16 mouse cellular contexts compared by ENCODE assay signal in the genomic region with DNA sequence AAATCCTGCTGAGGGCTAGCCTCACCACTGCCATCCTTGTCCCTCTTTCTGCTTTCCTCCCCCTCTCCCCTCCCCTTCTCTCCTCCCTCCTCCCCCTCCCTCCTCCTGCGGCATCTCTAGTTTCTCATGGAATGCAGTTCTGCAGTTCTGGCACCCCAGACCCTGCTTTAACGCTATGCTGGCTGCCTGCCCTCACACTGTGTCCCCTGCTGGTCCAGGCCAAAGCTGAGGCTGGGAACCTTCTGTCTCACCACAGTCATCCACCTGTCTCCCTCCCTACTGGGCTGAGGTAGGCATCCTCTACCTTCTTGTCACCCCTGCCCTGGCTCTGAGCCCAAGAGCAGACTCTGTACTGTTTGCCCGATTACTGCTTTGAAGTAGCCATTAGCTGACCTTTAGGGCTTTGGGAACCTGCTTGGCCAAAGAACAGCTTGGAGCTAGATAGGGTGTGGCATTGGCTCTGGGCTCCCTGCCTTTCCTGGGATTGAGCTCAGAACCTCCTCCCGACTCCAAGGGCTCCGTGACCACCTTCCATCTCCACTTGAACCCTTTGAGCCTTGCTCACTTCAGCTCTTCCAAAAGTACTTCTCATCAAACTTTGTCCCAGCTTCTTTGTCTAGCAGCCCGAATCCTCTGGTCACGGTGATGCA. TPM values are rescaled to one million over a fixed set of nuclear protein-coding genes. Genes with fewer than 3 reads are reported as not detected.
A peak's percentile ranks its signal among the peaks of the same experiment; 100 is the strongest.
DNase-seq lines count a peak whose midpoint lies in the region; ATAC-seq and TF ChIP-seq lines count a peak whose summit lies in the region.
"Had no signal": no experiment of that assay in that cellular context is flagged by ENCODE, and none has a peak within 500 bp of the region (broad histone marks: within the 10 kb centered on the region; RNA-seq: fewer than 3 reads in every experiment).

No protein-coding gene starts in this region.

- TF ChIP-seq POLR2A in thymus, adult 2 months (IDR thresholded peaks at IDR 0.05; ENCODE audit: control insufficient read depth, extremely low read depth, insufficient read depth, low read length, poor library complexity), result no peak

- no peak overlapping the region for H3K9ac ChIP-seq in hindbrain, embryonic 14.5 days
- H3K9ac ChIP-seq: heart, embryonic 12.5 days; hindbrain, embryonic 13.5 days; neural tube, embryonic 15.5 days had no signal

- H3K4me1 ChIP-seq in thymus, adult 2 months (replicated peaks; ENCODE audit: control insufficient read depth, insufficient read depth, low read length), result peaks cover 92% of the 10 kb centered on the region
- H3K4me1 ChIP-seq in hindbrain, embryonic 14.5 days (replicated peaks; ENCODE audit: control insufficient read depth, insufficient read depth, low read length), result peaks cover 36% of the 10 kb centered on the region

- no peak for TF ChIP-seq CTCF in thymus, adult 2 months (IDR thresholded peaks at IDR 0.05; ENCODE audit: borderline replicate concordance, control insufficient read depth, extremely low read depth, insufficient read depth, low read length, poor library complexity)

- no peak overlapping the region for H3K27ac ChIP-seq in thymus, adult 2 months (ENCODE audit: control insufficient read depth, insufficient read depth, low read length)
- no peak overlapping the region for H3K27ac ChIP-seq in hindbrain, embryonic 14.5 days
- H3K27ac ChIP-seq: neural tube, embryonic 15.5 days had no signal

- intact Hi-C loops in heart, postnatal 25 days (cut with DNase I), result no loop called here

- H3K4me3 ChIP-seq in thymus, adult 2 months (ENCODE audit: control insufficient read depth, insufficient read depth, low read length), result no peak overlapping the region
- no peak overlapping the region for H3K4me3 ChIP-seq in hindbrain, embryonic 14.5 days (replicated peaks; ENCODE audit: low read length)
- H3K4me3 ChIP-seq: heart, embryonic 12.5 days; hindbrain, embryonic 13.5 days; neural tube, embryonic 15.5 days had no signal

- no peaks in the 10 kb centered on the region for H3K36me3 ChIP-seq in thymus, adult 2 months (ENCODE audit: control insufficient read depth, insufficient read depth, low read length)
- H3K36me3 ChIP-seq in hindbrain, embryonic 14.5 days (replicated peaks; ENCODE audit: control insufficient read depth, insufficient read depth), result no peaks in the 10 kb centered on the region
- H3K36me3 ChIP-seq: heart, embryonic 12.5 days; hindbrain, embryonic 13.5 days; neural tube, embryonic 15.5 days had no signal

- 92% methylated on average over 7 of the region's 7 CpGs for WGBS in thymus, adult 2 months
- 59% methylated on average over 7 of the region's 7 CpGs for WGBS in hindbrain, embryonic 14.5 days

- no peak for ATAC-seq in hindbrain, embryonic 14.5 days (ENCODE audit: low FRiP score)
- ATAC-seq: forebrain, embryonic 16.5 days had no signal

- H3K27me3 ChIP-seq in thymus, adult 2 months (ENCODE audit: control insufficient read depth, insufficient read depth, low read length), result no peaks in the 10 kb centered on the region
- H3K27me3 ChIP-seq in hindbrain, embryonic 14.5 days (ENCODE audit: control insufficient read depth, insufficient read depth, low read length), result no peaks in the 10 kb centered on the region

- DNase-seq in heart, adult 11 months, result peak; percentile 94
- no peak for DNase-seq in heart, postnatal 25 days (ENCODE audit: low spot score)
- peak; percentile 5 for DNase-seq in ovary, postnatal 36 days (ENCODE audit: low spot score)
- DNase-seq in ovary, adult 18-20 months (ENCODE audit: low spot score), result no peak
- DNase-seq in cerebellum, postnatal 25 days, result peak; percentile 85 to 90
- DNase-seq in thymus, adult 2 months, result no peak
- DNase-seq in hindbrain, embryonic 14.5 days (ENCODE audit: low spot score), result no peak
- DNase-seq: embryo, embryonic 11 days; gastrocnemius, postnatal 10 days; kidney, adult 2 months; spleen, adult 18-20 months; thymus, postnatal 14 days had no signal

- no peak overlapping the region for H3K4me2 ChIP-seq in hindbrain, embryonic 14.5 days (replicated peaks)
- H3K4me2 ChIP-seq: heart, embryonic 12.5 days; hindbrain, embryonic 13.5 days; neural tube, embryonic 15.5 days had no signal

- H3K9me3 ChIP-seq in hindbrain, embryonic 14.5 days (ENCODE audit: control insufficient read depth, low read length), result no peaks in the 10 kb centered on the region
- H3K9me3 ChIP-seq: heart, embryonic 12.5 days; hindbrain, embryonic 13.5 days; neural tube, embryonic 15.5 days had no signal

RNA-seq across cellular contexts. Expression of a gene that starts 7.6 kb away (rescaled TPM):
- total RNA-seq in heart, postnatal 25 days (2021), result 10 to 100 TPM; 18.8 to 28.5 TPM
- 81.6 and 85.6 TPM in 2 replicates for polyA plus RNA-seq in thymus, adult 2 months (2012; rRNA removed)
- polyA plus RNA-seq in hindbrain, embryonic 14.5 days (2014; fragmentation: Nextera tagmentation; extraction: Ambion mirVana), result 6.3 and 7.3 TPM in 2 replicates

RNA-seq across cellular contexts. Expression of a gene that starts 36.7 kb away (rescaled TPM):
- total RNA-seq in heart, postnatal 25 days (2021), result 10 to 100 TPM; 70.8 to 80.1 TPM
- 182 and 201 TPM in 2 replicates for polyA plus RNA-seq in thymus, adult 2 months (2012; rRNA removed)
- 151 and 160 TPM in 2 replicates for polyA plus RNA-seq in hindbrain, embryonic 14.5 days (2014; fragmentation: Nextera tagmentation; extraction: Ambion mirVana)

RNA-seq across cellular contexts. Expression of a gene that starts 58.7 kb away (rescaled TPM):
- total RNA-seq in heart, postnatal 25 days (2021), result not detected
- 0.84 and 1.3 TPM in 2 replicates for polyA plus RNA-seq in thymus, adult 2 months (2012; rRNA removed)
- 0.39 and 1.5 TPM in 2 replicates for polyA plus RNA-seq in hindbrain, embryonic 14.5 days (2014; fragmentation: Nextera tagmentation; extraction: Ambion mirVana)
- polyA plus RNA-seq: heart, embryonic 12.5 days had no signal

Comparison
In these comparisons a context has a peak if more than half of its experiments do, and no peak if none do; other contexts are left out.
1. DNase-seq: peak in heart, adult 11 months (single experiment), ovary, postnatal 36 days (single experiment) and cerebellum, postnatal 25 days (2 of 2); none in heart, postnatal 25 days (single experiment), ovary, adult 18-20 months (single experiment), thymus, adult 2 months (single experiment) and hindbrain, embryonic 14.5 days (single experiment).